Mouse (Mus musculus): ENCODE results near the gene Glp2r. TPM values are rescaled to one million over a fixed set of nuclear protein-coding genes. Genes with fewer than 3 reads are reported as not detected.

Gene Glp2r
- polyA plus RNA-seq, 1 experiment, result not detected

DNA sequence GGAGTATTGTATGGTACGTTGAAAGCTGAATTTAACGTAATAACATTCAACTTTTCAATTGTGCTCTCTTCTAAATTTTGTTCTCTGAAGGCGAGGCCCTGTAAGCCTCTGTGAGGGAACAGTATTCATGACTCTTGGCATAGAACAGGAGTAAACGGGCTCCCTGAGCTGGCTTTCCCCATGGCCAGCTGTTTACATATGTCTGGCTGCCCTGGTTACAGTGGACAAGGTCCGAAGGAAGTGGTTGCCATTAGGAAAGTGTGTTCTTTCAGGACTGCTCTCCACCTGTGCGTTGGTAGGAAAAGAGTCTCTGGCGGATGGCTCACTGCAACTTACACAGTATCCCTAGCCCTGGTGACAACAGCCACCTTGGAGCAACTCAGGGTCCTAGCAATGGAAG, 143.8 kb downstream of the Glp2r start:
- no peaks in the 10 kb centered on the region for H3K36me3 ChIP-seq (ENCODE audit: control insufficient read depth, insufficient read depth)
- H3K4me3 ChIP-seq, result no peak overlapping the region
- no peak for TF ChIP-seq POLR2A (IDR thresholded peaks at IDR 0.05; ENCODE audit: insufficient read length, low read depth)
- no peak for TF ChIP-seq SRF (IDR thresholded peaks at IDR 0.05; ENCODE audit: control insufficient read depth, insufficient read length, low read depth)
- no peak for TF ChIP-seq CEBPB (IDR thresholded peaks at IDR 0.05; ENCODE audit: insufficient read depth, poor library complexity, severe bottlenecking)
- TF ChIP-seq E2F4 (IDR thresholded peaks at IDR 0.05; ENCODE audit: insufficient read depth), result no peak
- no peak for TF ChIP-seq MYOG (IDR thresholded peaks at IDR 0.05; ENCODE audit: control insufficient read depth in 1 of 3, insufficient read depth in 1 of 3, insufficient read length in 2 of 3, low read depth in 2 of 3)
- no peak for TF ChIP-seq TCF3 (IDR thresholded peaks at IDR 0.05; ENCODE audit: insufficient read length, low read depth)
- TF ChIP-seq TCF12 (IDR thresholded peaks at IDR 0.05; ENCODE audit: insufficient read depth, poor library complexity, severe bottlenecking), result no peak
- no peak for TF ChIP-seq USF1 (IDR thresholded peaks at IDR 0.05; ENCODE audit: low read depth)
- TF ChIP-seq MYOD1 (IDR thresholded peaks at IDR 0.05; ENCODE audit: control insufficient read depth in 1 of 3, insufficient read length in 2 of 3, low read depth in 2 of 3), result no peak
- no peaks in the 10 kb centered on the region for H3K79me2 ChIP-seq (ENCODE audit: control insufficient read depth, insufficient read depth)
- H3K4me2 ChIP-seq (ENCODE audit: low read depth), result no peak overlapping the region
- H3ac ChIP-seq (ENCODE audit: control insufficient read depth, insufficient read length), result no peak overlapping the region
- H3K27me3 ChIP-seq (ENCODE audit: control insufficient read depth, insufficient read depth, insufficient read length), result no peaks in the 10 kb centered on the region

DNA sequence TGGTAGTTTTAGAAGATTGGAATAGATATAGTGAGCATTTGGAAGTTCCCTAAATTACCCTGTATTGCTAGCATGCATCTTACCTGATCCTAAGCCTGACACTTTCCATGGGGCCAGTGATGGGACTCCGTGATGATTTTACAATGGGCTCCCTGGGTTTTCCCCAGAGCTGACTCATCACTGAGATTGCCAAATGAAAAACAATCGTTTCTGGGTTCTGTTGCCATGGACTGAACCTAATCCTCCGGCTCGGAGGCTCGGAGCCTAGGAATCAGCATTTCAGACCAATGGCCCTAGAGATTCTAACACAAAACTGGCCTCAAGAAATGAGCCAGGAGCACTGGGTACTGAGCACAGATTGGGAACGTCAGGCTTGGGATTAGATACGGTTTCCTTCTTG, 148.6 kb downstream of the Glp2r start:
- TF ChIP-seq TCF12 (IDR thresholded peaks at IDR 0.05; ENCODE audit: insufficient read depth, poor library complexity, severe bottlenecking) (no peak), USF1 (IDR thresholded peaks at IDR 0.05; ENCODE audit: low read depth) (no peak), MYOG (IDR thresholded peaks at IDR 0.05; ENCODE audit: control insufficient read depth in 1 of 3, insufficient read depth in 1 of 3, insufficient read length in 2 of 3, low read depth in 2 of 3) (no peak), TCF3 (IDR thresholded peaks at IDR 0.05; ENCODE audit: insufficient read length, low read depth) (no peak), MAX (IDR thresholded peaks at IDR 0.05; ENCODE audit: low read depth) (no peak), E2F4 (IDR thresholded peaks at IDR 0.05; ENCODE audit: insufficient read depth) (no peak), CEBPB (IDR thresholded peaks at IDR 0.05; ENCODE audit: insufficient read depth, poor library complexity, severe bottlenecking) (no peak), POLR2AphosphoS2 (IDR thresholded peaks at IDR 0.05; ENCODE audit: insufficient read length, low read depth) (no peak), POLR2A (IDR thresholded peaks at IDR 0.05; ENCODE audit: insufficient read length, low read depth) (no peak), MYOD1 (IDR thresholded peaks at IDR 0.05; ENCODE audit: control insufficient read depth in 1 of 3, insufficient read length in 2 of 3, low read depth in 2 of 3) (no peak), SRF (IDR thresholded peaks at IDR 0.05; ENCODE audit: control insufficient read depth, insufficient read length, low read depth) (no peak), REST (IDR thresholded peaks at IDR 0.05; ENCODE audit: insufficient read depth, insufficient read length) (no peak)
- Histone ChIP-seq H3K79me2 (ENCODE audit: control insufficient read depth, insufficient read depth) (no peaks in the 10 kb centered on the region), H3K27me3 (ENCODE audit: control insufficient read depth, insufficient read depth, insufficient read length) (no peaks in the 10 kb centered on the region), H3K4me3 (no peak overlapping the region), H3K4me2 (ENCODE audit: low read depth) (no peak overlapping the region), H3ac (ENCODE audit: control insufficient read depth, insufficient read length) (no peak overlapping the region), H3K36me3 (ENCODE audit: control insufficient read depth, insufficient read depth) (no peaks in the 10 kb centered on the region)

- H3K27me3 ChIP-seq (ENCODE audit: control insufficient read depth, insufficient read depth, insufficient read length), result no peaks in the 10 kb centered on the region
- H3K4me3 ChIP-seq, result no peak overlapping the region
- TF ChIP-seq TCF12 (IDR thresholded peaks at IDR 0.05; ENCODE audit: insufficient read depth, poor library complexity, severe bottlenecking) (no peak), MYOG (IDR thresholded peaks at IDR 0.05; ENCODE audit: control insufficient read depth in 1 of 3, insufficient read depth in 1 of 3, insufficient read length in 2 of 3, low read depth in 2 of 3) (no peak), POLR2AphosphoS2 (IDR thresholded peaks at IDR 0.05; ENCODE audit: insufficient read length, low read depth) (no peak), SRF (IDR thresholded peaks at IDR 0.05; ENCODE audit: control insufficient read depth, insufficient read length, low read depth) (no peak), MYOD1 (IDR thresholded peaks at IDR 0.05; ENCODE audit: control insufficient read depth in 1 of 3, insufficient read length in 2 of 3, low read depth in 2 of 3) (no peak), E2F4 (IDR thresholded peaks at IDR 0.05; ENCODE audit: insufficient read depth) (no peak), POLR2A (IDR thresholded peaks at IDR 0.05; ENCODE audit: insufficient read length, low read depth) (no peak), REST (IDR thresholded peaks at IDR 0.05; ENCODE audit: insufficient read depth, insufficient read length) (no peak)
- no peak overlapping the region for H3K4me2 ChIP-seq (ENCODE audit: low read depth)
- no peak overlapping the region for H3ac ChIP-seq (ENCODE audit: control insufficient read depth, insufficient read length)
- H3K36me3 ChIP-seq (ENCODE audit: control insufficient read depth, insufficient read depth), result no peaks in the 10 kb centered on the region
- no peaks in the 10 kb centered on the region for H3K79me2 ChIP-seq (ENCODE audit: control insufficient read depth, insufficient read depth)
Observed at GRCm38 (mm10) chr11:67616557-67617239, 154.3 kb downstream of the Glp2r start.

- no peak for TF ChIP-seq REST (IDR thresholded peaks at IDR 0.05; ENCODE audit: insufficient read depth, insufficient read length)
- no peak for TF ChIP-seq CEBPB (IDR thresholded peaks at IDR 0.05; ENCODE audit: insufficient read depth, poor library complexity, severe bottlenecking)
- TF ChIP-seq MYOG (IDR thresholded peaks at IDR 0.05; ENCODE audit: control insufficient read depth in 1 of 3, insufficient read depth in 1 of 3, insufficient read length in 2 of 3, low read depth in 2 of 3), result no peak
- no peak for TF ChIP-seq MAX (IDR thresholded peaks at IDR 0.05; ENCODE audit: low read depth)
- TF ChIP-seq POLR2AphosphoS2 (IDR thresholded peaks at IDR 0.05; ENCODE audit: insufficient read length, low read depth), result no peak
- no peak for TF ChIP-seq MYOD1 (IDR thresholded peaks at IDR 0.05; ENCODE audit: control insufficient read depth in 1 of 3, insufficient read length in 2 of 3, low read depth in 2 of 3)
- no peak for TF ChIP-seq E2F4 (IDR thresholded peaks at IDR 0.05; ENCODE audit: insufficient read depth)
- TF ChIP-seq SRF (IDR thresholded peaks at IDR 0.05; ENCODE audit: control insufficient read depth, insufficient read length, low read depth), result no peak
- no peak for TF ChIP-seq TCF12 (IDR thresholded peaks at IDR 0.05; ENCODE audit: insufficient read depth, poor library complexity, severe bottlenecking)
- TF ChIP-seq TCF3 (IDR thresholded peaks at IDR 0.05; ENCODE audit: insufficient read length, low read depth), result no peak
- no peak for TF ChIP-seq USF1 (IDR thresholded peaks at IDR 0.05; ENCODE audit: low read depth)
- TF ChIP-seq POLR2A (IDR thresholded peaks at IDR 0.05; ENCODE audit: insufficient read length, low read depth), result no peak
- H3K4me3 ChIP-seq, result no peak overlapping the region
Observed at GRCm38 (mm10) chr11:67612158-67612839, 158.7 kb downstream of the Glp2r start.

More at GRCm38 (mm10) chr11:67612158-67612839, 158.7 kb downstream of the Glp2r start:
- H3K36me3 ChIP-seq (ENCODE audit: control insufficient read depth, insufficient read depth), result no peaks in the 10 kb centered on the region
- no peak overlapping the region for H3ac ChIP-seq (ENCODE audit: control insufficient read depth, insufficient read length)
- H3K79me2 ChIP-seq (ENCODE audit: control insufficient read depth, insufficient read depth), result no peaks in the 10 kb centered on the region
- H3K4me2 ChIP-seq (ENCODE audit: low read depth), result no peak overlapping the region
- no peaks in the 10 kb centered on the region for H3K27me3 ChIP-seq (ENCODE audit: control insufficient read depth, insufficient read depth, insufficient read length)

Other genes starting within 250 kb of the Glp2r start
- not detected for gene Rcvrn, start 75.8 kb downstream of the Glp2r start, polyA plus RNA-seq (2012; fragmentation: generic; extraction: Trizol)
- gene Gsg1l2, start 3.5 kb upstream of the Glp2r start, polyA plus RNA-seq (2012; fragmentation: generic; extraction: Trizol), result not detected
- 112 TPM for gene Dhrs7c, start 27.0 kb upstream of the Glp2r start, polyA plus RNA-seq (2012; fragmentation: generic; extraction: Trizol)
- 3.5 TPM for gene Usp43, start 151.0 kb upstream of the Glp2r start, polyA plus RNA-seq (2012; fragmentation: generic; extraction: Trizol)
- gene Cfap52, start 194.5 kb upstream of the Glp2r start, polyA plus RNA-seq (2012; fragmentation: generic; extraction: Trizol), result 35.5 TPM
- 32.5 TPM for gene Stx8, start 195.0 kb upstream of the Glp2r start, polyA plus RNA-seq (2012; fragmentation: generic; extraction: Trizol)